Mouse (Mus musculus) CH12.LX (cell line): ENCODE data around the gene Ccnt1.

Experiments used
- CHD2 ChIP-seq: IDR thresholded peaks from 2 replicates; pipeline ENCODE4 v1.6.1; 2011; ENCODE audit warnings: low read length, improper control_type of control experiment
- CTCF ChIP-seq, 2 experiments: IDR thresholded peaks in 1 of 2; conservative IDR thresholded peaks in 1 of 2; 2 replicates each; pipeline ENCODE4 v1.5.1; 2011 to 2012; ENCODE audit warnings: low read depth in 2 of 2, low read length in 2 of 2, improper control_type of control experiment in 1 of 2, inconsistent platforms in 1 of 2, mild to moderate bottlenecking in 1 of 2, moderate library complexity in 1 of 2
- GABPA ChIP-seq: IDR thresholded peaks from 2 replicates; pipeline ENCODE4 v1.6.1; 2012; ENCODE audit warnings: low read depth, low read length, improper control_type of control experiment, inconsistent platforms; ENCODE audit not compliant: insufficient replicate concordance
- JUND ChIP-seq: conservative IDR thresholded peaks from 2 replicates; pipeline ENCODE4 v1.6.1; 2011; ENCODE audit warnings: low read depth, low read length, improper control_type of control experiment
- KAT2A ChIP-seq: IDR thresholded peaks from 2 replicates; pipeline ENCODE4 v1.6.1; 2012; ENCODE audit warnings: low read length, improper control_type of control experiment, inconsistent platforms; ENCODE audit not compliant: insufficient replicate concordance
- MEF2A ChIP-seq: IDR thresholded peaks from 2 replicates; pipeline ENCODE4 v1.6.1; 2014; ENCODE audit warnings: low read depth, mild to moderate bottlenecking, inconsistent platforms, low read length, improper control_type of control experiment, borderline replicate concordance
- NELFE ChIP-seq: IDR thresholded peaks from 2 replicates; pipeline ENCODE4 v1.6.1; 2011; ENCODE audit warnings: low read depth, low read length, improper control_type of control experiment
- NRF1 ChIP-seq: IDR thresholded peaks from 2 replicates; pipeline ENCODE4 v1.6.1; 2014; ENCODE audit warnings: low read depth, mild to moderate bottlenecking, inconsistent platforms, low read length, improper control_type of control experiment, moderate library complexity
- PAX5 ChIP-seq: IDR thresholded peaks from 2 replicates; pipeline ENCODE4 v1.6.1; 2012; ENCODE audit warnings: low read length, inconsistent platforms, mixed read lengths
- SIN3A ChIP-seq: IDR thresholded peaks from 2 replicates; pipeline ENCODE4 v1.6.1; 2012; ENCODE audit warnings: low read length, improper control_type of control experiment, inconsistent platforms
- TCF12 ChIP-seq: IDR thresholded peaks from 2 replicates; pipeline ENCODE4 v1.6.1; 2014; ENCODE audit warnings: low read depth, mild to moderate bottlenecking, inconsistent platforms, low read length, improper control_type of control experiment
- ZC3H11A ChIP-seq: IDR thresholded peaks from 2 replicates; pipeline ENCODE4 v1.6.1; 2012; ENCODE audit warnings: low read depth, mild to moderate bottlenecking, inconsistent platforms, low read length, improper control_type of control experiment

- TF ChIP-seq KAT2A (no peak), CTCF (conservative IDR thresholded peaks at IDR 0.05 in 1 of 2, IDR thresholded peaks at IDR 0.05 in 1 of 2; ENCODE audit: low read depth in 2 of 2, low read length in 2 of 2) (no peak), TCF12 (no peak), NELFE (no peak), ZC3H11A (no peak), GABPA (no peak), SIN3A (no peak), NRF1 (no peak), MEF2A (no peak), CHD2 (no peak), JUND (no peak), PAX5 (no peak)
These were observed 32.3 kb upstream of the Ccnt1 start for GRCm38 (mm10) chr15:98602921-98603458.
